Mouse (Mus musculus) hindbrain, embryonic 10.5 days (tissue): ENCODE measurements around the gene Gm21188. TPM values are rescaled to one million over a fixed set of nuclear protein-coding genes. Genes with fewer than 3 reads are reported as not detected.
"Not testable (repeated sequence)": the region's sequence is repeated elsewhere in the genome, so short reads cannot be mapped to it uniquely, and the experiment has no call there.

Experiments
- DNase-seq: peaks from one replicate; pipeline ENCODE4 v3.0.0-alpha.2; 2017; ENCODE audit warnings: low spot score
- H3K27ac ChIP-seq: fragments of 300-500 bp; sonication (generic); 2 replicates; pipeline ENCODE4 v1.5.1; 2016; ENCODE audit warnings: mild to moderate bottlenecking, moderate library complexity
- H3K27me3 ChIP-seq: fragments of 300-500 bp; sonication (generic); 2 replicates; pipeline ENCODE4 v1.6.1; 2016; ENCODE audit warnings: mild to moderate bottlenecking; ENCODE audit not compliant: poor library complexity, insufficient read depth, severe bottlenecking
- H3K36me3 ChIP-seq: fragments of 300-500 bp; sonication (generic); 2 replicates; pipeline ENCODE4 v1.6.1; 2016; ENCODE audit warnings: mild to moderate bottlenecking, moderate library complexity
- H3K4me1 ChIP-seq: fragments of 300-500 bp; sonication (generic); replicated peaks from 2 replicates; pipeline ENCODE4 v1.6.1; 2016; ENCODE audit warnings: mild to moderate bottlenecking
- H3K4me3 ChIP-seq: fragments of 300-500 bp; sonication (generic); 2 replicates; pipeline ENCODE4 v1.5.1; 2016; ENCODE audit warnings: mild to moderate bottlenecking, moderate library complexity
- H3K9me3 ChIP-seq: fragments of 300-500 bp; sonication (generic); 2 replicates; pipeline ENCODE4 v1.6.1; 2016; ENCODE audit warnings: mild to moderate bottlenecking, moderate library complexity
- WGBS: fragments of 180-500 bp; shearing (Covaris S2); methylation state at CpG from one replicate; pipeline ENCODE4 v1.1.7; 2016; 5-methylcytosine and 5-hydroxymethylcytosine counted together
- polyA plus RNA-seq: library from polyadenylated mRNA; unstranded; fragments of >200 nt; fragmentation: Nextera tagmentation; extraction: Ambion mirVana; gene quantifications from 2 replicates; pipeline ENCODE4 v1.2.1, GENCODE M21; 2016

Gene Gm21188
- not detected in 2 replicates for polyA plus RNA-seq

GRCm38 (mm10) chr13:120052085-120052484 lies at the start of gene Gm21188:
Gene Gm21188 (minus strand): TSS chr13:120052194.
- H3K27me3 ChIP-seq, H3K36me3 ChIP-seq, H3K9me3 ChIP-seq, H3K27ac ChIP-seq, H3K4me1 ChIP-seq, DNase-seq, H3K4me3 ChIP-seq: not testable (repeated sequence)

DNA sequence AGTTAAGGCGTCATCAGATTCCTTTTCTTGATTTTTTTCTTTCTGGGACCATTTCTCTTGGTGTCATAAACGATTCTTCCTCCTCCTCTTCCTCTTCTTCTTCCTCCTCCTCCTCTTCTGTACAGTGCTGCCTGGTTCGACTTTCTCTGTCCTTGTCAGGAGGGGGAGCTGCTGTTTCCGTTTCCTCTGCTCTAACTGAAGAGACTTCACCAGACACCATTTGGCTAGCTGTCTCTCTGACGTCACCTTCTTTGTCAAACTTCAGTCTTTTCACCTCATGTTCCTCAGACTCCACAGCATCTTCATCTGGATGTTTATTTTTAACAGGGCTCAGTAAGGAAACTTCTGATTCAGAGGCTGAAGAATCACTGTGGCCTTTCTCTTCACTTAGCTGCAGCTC lies 47.3 kb upstream of the Gm21188 start:
- peaks cover 13% of the 10 kb centered on the region for H3K27me3 ChIP-seq
- not testable (repeated sequence) for H3K36me3 ChIP-seq, H3K4me1 ChIP-seq, H3K9me3 ChIP-seq, H3K27ac ChIP-seq, DNase-seq, H3K4me3 ChIP-seq
- no CpG with 5 or more reads among the region's 5 CpGs for WGBS

GRCm38 (mm10) chr13:120096938-120097256 lies 44.9 kb upstream of the Gm21188 start:
- H3K36me3 ChIP-seq, H3K4me1 ChIP-seq, H3K4me3 ChIP-seq, H3K27ac ChIP-seq, DNase-seq, H3K9me3 ChIP-seq: not testable (repeated sequence)
- peaks cover 13% of the 10 kb centered on the region for H3K27me3 ChIP-seq
- 0% methylated on average over 7 of the region's 13 CpGs for WGBS

DNA sequence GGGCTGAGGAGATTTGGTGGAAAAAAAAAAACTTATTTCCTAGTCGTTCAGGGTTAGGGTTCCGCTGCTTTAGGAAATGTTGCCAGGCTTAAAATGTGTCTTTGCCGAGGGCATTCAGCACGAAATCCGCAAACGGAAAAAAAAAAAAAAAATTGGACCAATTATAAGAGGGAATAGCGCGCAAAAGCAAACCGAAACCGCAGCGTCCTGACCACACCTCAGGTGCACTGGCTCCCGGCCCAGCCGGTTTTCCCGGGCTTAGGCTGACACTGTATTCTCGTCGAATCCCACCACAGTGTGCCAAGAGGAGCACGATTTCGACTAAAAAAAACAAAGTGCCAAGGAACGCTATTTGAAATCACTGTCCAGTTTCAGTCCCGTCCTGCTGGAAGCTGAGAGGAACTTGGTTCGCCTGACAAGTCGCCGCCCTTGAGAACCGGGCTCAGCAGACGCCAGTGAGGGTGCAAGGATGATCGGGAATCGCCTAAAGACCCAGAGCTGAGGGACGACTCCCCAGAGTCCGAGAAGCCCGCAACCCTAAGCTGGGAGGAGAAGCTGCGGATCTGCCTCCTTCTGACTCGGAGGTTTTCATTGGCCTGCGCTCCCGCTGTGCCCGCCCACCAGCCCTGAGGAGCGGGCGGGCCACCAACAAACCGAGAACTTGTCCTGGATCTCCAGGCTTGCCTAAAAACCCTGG lies 44.4 kb upstream of the Gm21188 start:
- peak; percentile 15 for DNase-seq
- H3K4me3 ChIP-seq = 0 out of 2 replicates have a peak overlapping the region, but pooled peaks have one; percentile 21
- not testable (repeated sequence) for H3K36me3 ChIP-seq, H3K27ac ChIP-seq, H3K27me3 ChIP-seq, H3K9me3 ChIP-seq, H3K4me1 ChIP-seq
- under 1% methylated on average over 27 of the region's 38 CpGs for WGBS

- H3K4me1 ChIP-seq, H3K9me3 ChIP-seq, DNase-seq, H3K27ac ChIP-seq, H3K36me3 ChIP-seq, H3K4me3 ChIP-seq, H3K27me3 ChIP-seq: not testable (repeated sequence)
- no CpG with 5 or more reads among the region's 13 CpGs for WGBS
These were observed 41.0 kb upstream of the Gm21188 start for GRCm38 (mm10) chr13:120092950-120093349.

- H3K27me3 ChIP-seq, H3K4me1 ChIP-seq, H3K4me3 ChIP-seq, H3K27ac ChIP-seq, H3K36me3 ChIP-seq, DNase-seq, H3K9me3 ChIP-seq: not testable (repeated sequence)
- no CpG with 5 or more reads among the region's 1 CpGs for WGBS
These were observed 27.6 kb upstream of the Gm21188 start for GRCm38 (mm10) chr13:120079644-120080043.

- H3K27ac ChIP-seq, H3K27me3 ChIP-seq, DNase-seq, H3K4me3 ChIP-seq, H3K9me3 ChIP-seq, H3K36me3 ChIP-seq, H3K4me1 ChIP-seq: not testable (repeated sequence)
- no CpG with 5 or more reads among the region's 13 CpGs for WGBS
These were observed 18.9 kb upstream of the Gm21188 start for GRCm38 (mm10) chr13:120070878-120071277.

GRCm38 (mm10) chr13:120070012-120070598 lies 18.1 kb upstream of the Gm21188 start:
- H3K27me3 ChIP-seq, H3K36me3 ChIP-seq, H3K4me1 ChIP-seq, H3K9me3 ChIP-seq, H3K4me3 ChIP-seq, H3K27ac ChIP-seq, DNase-seq: not testable (repeated sequence)
- no CpG with 5 or more reads among the region's 12 CpGs for WGBS

DNA sequence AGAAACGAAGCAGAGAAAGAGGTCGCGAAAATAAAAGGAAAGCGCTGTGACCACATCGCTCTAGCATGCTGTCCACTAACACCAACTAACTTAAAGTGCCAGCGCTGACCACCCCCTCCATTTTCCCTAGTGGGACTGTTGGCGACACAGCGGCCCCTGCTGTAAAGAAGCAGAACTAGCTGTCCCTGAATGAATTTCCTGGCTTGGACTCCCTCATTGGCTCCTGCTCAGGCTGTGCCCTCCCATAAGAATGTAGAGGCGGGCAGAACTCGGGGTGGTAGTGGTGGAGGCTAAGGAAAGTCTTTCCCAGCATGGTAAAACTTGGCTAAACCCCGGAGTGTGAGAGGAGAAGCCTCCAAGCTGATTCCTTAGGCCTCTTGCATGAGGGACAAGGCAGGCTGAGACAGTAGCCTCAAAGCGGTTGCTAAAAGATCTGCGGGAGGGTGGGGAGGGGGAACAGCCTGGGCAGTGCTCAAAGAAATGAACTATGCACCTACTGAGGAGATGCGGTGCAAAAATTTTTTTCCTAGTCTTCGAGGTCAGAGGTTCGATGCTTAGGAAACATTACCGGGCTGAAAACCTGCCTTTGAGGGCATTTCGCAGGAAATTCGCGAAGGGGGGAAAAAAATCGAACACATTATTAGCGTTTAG lies 11.6 kb upstream of the Gm21188 start:
- WGBS = no CpG with 5 or more reads among the region's 22 CpGs
- DNase-seq = not testable (repeated sequence)

GRCm38 (mm10) chr13:120062903-120063302 lies 10.9 kb upstream of the Gm21188 start:
- H3K9me3 ChIP-seq = not testable (repeated sequence)

More for the DNA sequence above, 11.6 kb upstream of the Gm21188 start:
- H3K36me3 ChIP-seq, H3K27ac ChIP-seq, H3K9me3 ChIP-seq, H3K4me3 ChIP-seq, H3K4me1 ChIP-seq, H3K27me3 ChIP-seq: not testable (repeated sequence)

DNA sequence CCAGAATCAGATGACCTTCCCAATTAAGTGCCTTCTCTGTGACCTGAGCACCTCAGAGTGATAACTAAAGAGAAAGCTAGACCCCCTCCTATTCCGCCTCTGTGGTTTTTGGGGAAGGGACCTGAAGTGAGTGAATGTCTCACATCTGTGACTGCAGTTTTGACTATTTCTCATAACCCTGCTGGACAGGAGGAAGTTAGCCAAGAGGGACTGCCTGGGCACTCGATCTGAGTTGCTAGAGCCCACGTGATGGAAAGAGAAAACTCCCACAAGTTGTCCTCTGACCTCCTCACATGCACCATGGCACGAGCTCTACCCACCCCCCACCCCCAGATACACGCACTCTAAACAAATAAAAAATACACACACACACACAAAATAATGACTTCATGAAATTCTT lies 3.4 kb downstream of the Gm21188 start:
- not testable (repeated sequence) for H3K36me3 ChIP-seq, H3K27ac ChIP-seq, H3K27me3 ChIP-seq, H3K9me3 ChIP-seq, H3K4me3 ChIP-seq, DNase-seq, H3K4me1 ChIP-seq
- no CpG with 5 or more reads among the region's 5 CpGs for WGBS

More at GRCm38 (mm10) chr13:120062903-120063302, 10.9 kb upstream of the Gm21188 start:
- not testable (repeated sequence) for H3K27ac ChIP-seq, H3K4me3 ChIP-seq, H3K4me1 ChIP-seq, H3K36me3 ChIP-seq, DNase-seq, H3K27me3 ChIP-seq
- WGBS = no CpG with 5 or more reads among the region's 4 CpGs

- H3K27ac ChIP-seq, H3K9me3 ChIP-seq, DNase-seq, H3K36me3 ChIP-seq, H3K27me3 ChIP-seq, H3K4me1 ChIP-seq, H3K4me3 ChIP-seq: not testable (repeated sequence)
- no CpG with 5 or more reads among the region's 2 CpGs for WGBS
These were observed 3.8 kb downstream of the Gm21188 start for GRCm38 (mm10) chr13:120048186-120048585.

GRCm38 (mm10) chr13:120046422-120047209 lies 5.4 kb downstream of the Gm21188 start:
- not testable (repeated sequence) for H3K4me3 ChIP-seq, H3K36me3 ChIP-seq, DNase-seq, H3K4me1 ChIP-seq, H3K27ac ChIP-seq, H3K9me3 ChIP-seq
- 2% methylated on average over 18 of the region's 40 CpGs for WGBS
- peaks cover 17% of the 10 kb centered on the region for H3K27me3 ChIP-seq
